Mouse (Mus musculus): ENCODE results near the gene Tmprss11f. TPM values are rescaled to one million over a fixed set of nuclear protein-coding genes. Genes with fewer than 3 reads are reported as not detected.

Tmprss11f gene
- not detected in 2 replicates for polyA plus RNA-seq (2012; rRNA removed)

GRCm38 (mm10) chr5:86632324-86632723 lies at the start of gene Tmprss11f:
Gene Tmprss11f (minus strand): TSS chr5:86632424.

GRCm38 (mm10) chr5:86676262-86676661 lies 44.0 kb upstream of the Tmprss11f start, which contains the start of gene Tmprss11b:
Gene Tmprss11b (minus strand): TSS chr5:86676362.

GRCm38 (mm10) chr5:86518500-86518899 lies 113.7 kb downstream of the Tmprss11f start, which contains the start of gene Tmprss11g:
Gene Tmprss11g (minus strand): TSS chr5:86518600.

Other genes starting within 250 kb of the Tmprss11f start
- not detected in 2 replicates for gene Tmprss11a, start 163.4 kb downstream of the Tmprss11f start, polyA plus RNA-seq (2012; rRNA removed)
- 0.08 TPM in 1 of 2 replicates, not detected in the other for gene Tmprss11g, start 113.8 kb downstream of the Tmprss11f start, polyA plus RNA-seq (2012; rRNA removed)
- 0.03 TPM in 1 of 2 replicates, not detected in the other for gene Tmprss11b, start 43.9 kb upstream of the Tmprss11f start, polyA plus RNA-seq (2012; rRNA removed)
- not detected in 2 replicates for gene Tmprss11e, start 113.4 kb upstream of the Tmprss11f start, polyA plus RNA-seq (2012; rRNA removed)
- 5.6 and 7.7 TPM in 2 replicates for gene Ythdc1, start 171.8 kb upstream of the Tmprss11f start, polyA plus RNA-seq (2012; rRNA removed)